In genomic region chr1:77406631-77407030, GRCm38 (mm10) we compare ENCODE assay signal across 20 mouse cellular contexts.
"Had no signal": no experiment of that assay in that cellular context is flagged by ENCODE, and none has a peak within 500 bp of the region (broad histone marks: within the 10 kb centered on the region; RNA-seq: fewer than 3 reads in every experiment).

No protein-coding gene starts in this region.

- H3K36me3 ChIP-seq: liver, embryonic 13.5 days; midbrain, embryonic 15.5 days; neural tube, embryonic 12.5 days; neural tube, embryonic 15.5 days had no signal

- DNase-seq: kidney, adult 2 months; kidney, postnatal 25 days; layer of hippocampus, postnatal 36 days; liver, embryonic 13.5 days; lung, adult 2 months; lung, postnatal 14 days; lung, postnatal 4 days; right cerebral cortex, adult 18-20 months; right cerebral cortex, postnatal 14 days; right cerebral cortex, postnatal 4 days; thymus, adult 2 months; thymus, postnatal 14 days; thymus, postnatal 4 days had no signal

- H3K4me2 ChIP-seq: liver, embryonic 13.5 days; midbrain, embryonic 11.5 days; midbrain, embryonic 15.5 days; neural tube, embryonic 12.5 days; neural tube, embryonic 15.5 days had no signal

- H3K9ac ChIP-seq: liver, embryonic 13.5 days; midbrain, embryonic 15.5 days; neural tube, embryonic 12.5 days; neural tube, embryonic 15.5 days had no signal

- H3K4me3 ChIP-seq: left cerebral cortex, adult 2 months; liver, embryonic 13.5 days; midbrain, embryonic 15.5 days; neural tube, embryonic 12.5 days; neural tube, embryonic 15.5 days had no signal

- ATAC-seq: midbrain, embryonic 15.5 days had no signal

- H3K9me3 ChIP-seq: liver, embryonic 13.5 days; midbrain, embryonic 15.5 days; neural tube, embryonic 12.5 days; neural tube, embryonic 15.5 days had no signal

- H3K27me3 ChIP-seq: liver, embryonic 13.5 days; midbrain, embryonic 15.5 days; neural tube, embryonic 12.5 days; neural tube, embryonic 15.5 days had no signal

- H3K27ac ChIP-seq: kidney, postnatal 0 days; left cerebral cortex, adult 2 months; liver, embryonic 13.5 days; midbrain, embryonic 15.5 days; neural tube, embryonic 12.5 days; neural tube, embryonic 15.5 days; stomach, postnatal 0 days had no signal
